Mouse (Mus musculus) kidney, postnatal 0 days (tissue): ENCODE data around the gene Aff3. TPM values are rescaled to one million over a fixed set of nuclear protein-coding genes. Genes with fewer than 3 reads are reported as not detected.

Experiments
- ATAC-seq: fragments of 200-750 bp; cut with Nextera tagmentation; replicated peaks from 2 replicates; pipeline ENCODE4 v1.8.0; 2017; ENCODE audit warnings: low read depth, moderate number of reproducible peaks, moderate TSS enrichment, moderate library complexity; ENCODE audit not compliant: low FRiP score
- DNase-seq: peaks from one replicate; pipeline ENCODE4 v3.0.0-alpha.2; 2016; ENCODE audit warnings: low spot score
- H3K27ac ChIP-seq: fragments of 300-500 bp; sonication (generic); 2 replicates; pipeline ENCODE4 v1.5.1; 2014; ENCODE audit warnings: mild to moderate bottlenecking
- H3K27me3 ChIP-seq: fragments of 300-500 bp; sonication (generic); 2 replicates; pipeline ENCODE4 v1.6.1; 2014; ENCODE audit warnings: low read length, mixed read lengths; ENCODE audit not compliant: insufficient read depth
- H3K36me3 ChIP-seq: fragments of 300-500 bp; sonication (generic); 2 replicates; pipeline ENCODE4 v1.6.1; 2014; ENCODE audit warnings: low read length, mixed read lengths; ENCODE audit not compliant: insufficient read depth
- H3K4me1 ChIP-seq: fragments of 300-500 bp; sonication (generic); replicated peaks from 2 replicates; pipeline ENCODE4 v1.6.1; 2014; ENCODE audit warnings: antibody characterized with exemption, low read length, mixed read lengths; ENCODE audit not compliant: insufficient read depth
- H3K4me2 ChIP-seq: fragments of 300-500 bp; sonication (generic); 2 replicates; pipeline ENCODE4 v1.6.1; 2014; ENCODE audit warnings: mild to moderate bottlenecking, low read length, moderate library complexity, mixed read lengths
- H3K4me3 ChIP-seq: fragments of 300-500 bp; sonication (generic); replicated peaks from 2 replicates; pipeline ENCODE4 v1.5.1; 2014; ENCODE audit warnings: low read depth, low read length
- H3K9ac ChIP-seq: fragments of 300-500 bp; sonication (generic); 2 replicates; pipeline ENCODE4 v1.6.1; 2014; ENCODE audit warnings: low read depth, low read length
- H3K9me3 ChIP-seq: fragments of 300-500 bp; sonication (generic); replicated peaks from 2 replicates; pipeline ENCODE4 v1.6.1; 2016; ENCODE audit warnings: low read length, inconsistent platforms, mixed read lengths
- CTCF ChIP-seq: IDR thresholded peaks from 2 replicates; pipeline ENCODE4 v1.5.1; 2016; ENCODE audit warnings: antibody characterized with exemption, low read depth, mild to moderate bottlenecking, moderate library complexity
- WGBS: fragments of 180-500 bp; shearing (Covaris S2); extraction: QIAGEN DNeasy Blood & Tissue Kit; methylation state at CpG from one replicate; pipeline ENCODE4 v1.1.7; 2014; 5-methylcytosine and 5-hydroxymethylcytosine counted together
- polyA plus RNA-seq: library from polyadenylated mRNA; unstranded; fragments of >200 nt; fragmentation: Nextera tagmentation; extraction: Ambion mirVana; gene quantifications from 2 replicates; pipeline ENCODE4 v1.2.1, GENCODE M21; 2015

The Aff3 gene
- polyA plus RNA-seq, 1 experiment from 2014 or later = 7.9 TPM

GRCm38 (mm10) chr1:38388466-38388865 is 276.3 kb downstream of the Aff3 start:
- H3K36me3 ChIP-seq = no peaks in the 10 kb centered on the region
- TF ChIP-seq CTCF = no peak
- peak; percentile 69 for DNase-seq
- WGBS = 41% methylated on average over 3 of the region's 3 CpGs
- H3K4me1 ChIP-seq = no peaks in the 10 kb centered on the region
- no peak overlapping the region for H3K9ac ChIP-seq
- H3K4me3 ChIP-seq = no peak overlapping the region
- no peaks in the 10 kb centered on the region for H3K27me3 ChIP-seq
- H3K4me2 ChIP-seq = no peak overlapping the region
- no peaks in the 10 kb centered on the region for H3K9me3 ChIP-seq
- no peak for ATAC-seq
- no peak overlapping the region for H3K27ac ChIP-seq

GRCm38 (mm10) chr1:38387438-38387837 is 277.3 kb downstream of the Aff3 start:
- Histone ChIP-seq H3K27ac (no peak overlapping the region), H3K4me3 (no peak overlapping the region), H3K9ac (no peak overlapping the region), H3K9me3 (no peaks in the 10 kb centered on the region), H3K36me3 (no peaks in the 10 kb centered on the region), H3K4me1 (no peaks in the 10 kb centered on the region), H3K4me2 (no peak overlapping the region), H3K27me3 (no peaks in the 10 kb centered on the region)
- no peak for TF ChIP-seq CTCF
- 60% methylated on average over 9 of the region's 9 CpGs for WGBS
- no peak for DNase-seq
- ATAC-seq = no peak

DNA sequence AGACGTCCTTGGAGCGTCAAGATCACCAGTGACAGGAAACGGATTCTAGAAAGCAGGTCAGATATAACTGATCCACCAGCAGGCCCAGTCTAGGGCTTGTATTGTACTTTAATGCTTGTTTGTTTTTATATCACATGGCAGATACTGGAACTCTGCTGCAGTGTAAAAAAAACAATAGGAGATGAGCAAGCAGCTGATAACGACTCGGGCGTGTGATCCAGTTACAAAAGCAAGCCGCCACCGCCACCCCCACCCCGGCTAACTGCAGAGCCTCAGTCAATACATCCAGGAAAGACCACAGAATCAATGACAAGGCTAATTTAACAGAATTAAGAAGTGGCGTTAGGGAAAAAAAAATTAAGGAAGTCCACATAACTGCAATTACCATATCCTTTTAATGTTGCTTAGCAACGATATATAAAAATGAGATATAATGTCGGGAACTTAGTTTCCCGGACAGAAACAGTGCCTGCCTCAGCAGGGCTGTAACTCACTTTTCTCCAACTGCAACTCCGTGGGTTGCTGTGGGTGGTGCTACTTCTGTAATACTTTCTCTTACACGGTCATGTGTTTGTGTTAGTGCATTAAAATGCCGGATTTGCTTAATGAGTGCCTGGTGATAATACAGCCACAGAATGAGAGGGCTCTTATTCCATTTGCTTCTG is 280.2 kb downstream of the Aff3 start:
- Histone ChIP-seq H3K4me3 (no peak overlapping the region), H3K27ac (no peak overlapping the region), H3K36me3 (no peaks in the 10 kb centered on the region), H3K9ac (no peak overlapping the region), H3K4me1 (no peaks in the 10 kb centered on the region), H3K4me2 (no peak overlapping the region), H3K27me3 (no peaks in the 10 kb centered on the region), H3K9me3 (no peaks in the 10 kb centered on the region)
- DNase-seq (peak; percentile 30), ATAC-seq (no peak)
- WGBS = 32% methylated on average over 16 of the region's 16 CpGs
- no peak for TF ChIP-seq CTCF

DNA sequence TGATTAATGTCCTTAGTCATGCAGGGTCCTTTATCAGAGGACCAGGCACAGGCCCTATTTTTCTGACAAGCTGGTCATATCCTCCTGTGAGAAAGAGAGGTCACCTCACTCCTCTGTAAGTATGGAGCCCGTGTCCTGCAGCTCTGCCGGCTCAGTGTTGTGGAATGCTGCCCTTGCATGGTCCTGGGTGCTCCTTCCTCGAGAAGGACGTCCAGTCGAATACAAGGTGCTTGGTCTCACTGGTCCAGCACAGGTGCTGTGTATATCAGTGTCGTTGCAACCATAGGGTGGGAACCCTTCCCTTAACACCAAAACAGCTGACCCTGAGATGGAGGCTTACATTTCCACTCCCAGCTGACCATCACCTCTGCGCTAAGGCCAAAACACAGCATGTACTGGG is 280.7 kb downstream of the Aff3 start:
- Histone ChIP-seq H3K36me3 (no peaks in the 10 kb centered on the region), H3K4me1 (no peaks in the 10 kb centered on the region), H3K9ac (no peak overlapping the region), H3K4me2 (no peak overlapping the region), H3K27ac (no peak overlapping the region), H3K9me3 (no peaks in the 10 kb centered on the region), H3K4me3 (no peak overlapping the region), H3K27me3 (no peaks in the 10 kb centered on the region)
- no peak for DNase-seq
- TF ChIP-seq CTCF = no peak
- WGBS = 82% methylated on average over 7 of the region's 7 CpGs
- no peak for ATAC-seq

- Histone ChIP-seq H3K4me1 (no peaks in the 10 kb centered on the region), H3K27ac (no peak overlapping the region), H3K4me2 (no peak overlapping the region), H3K4me3 (no peak overlapping the region), H3K9ac (no peak overlapping the region), H3K9me3 (no peaks in the 10 kb centered on the region), H3K36me3 (no peaks in the 10 kb centered on the region), H3K27me3 (no peaks in the 10 kb centered on the region)
- ATAC-seq (no peak), DNase-seq (no peak)
- WGBS = 82% methylated on average over 4 of the region's 4 CpGs
- no peak for TF ChIP-seq CTCF
Measured at GRCm38 (mm10) chr1:38382683-38383082, 282.1 kb downstream of the Aff3 start.

GRCm38 (mm10) chr1:38377930-38378329 is 286.8 kb downstream of the Aff3 start:
- no peaks in the 10 kb centered on the region for H3K36me3 ChIP-seq
- no peak overlapping the region for H3K4me3 ChIP-seq
- no peak for TF ChIP-seq CTCF
- H3K27me3 ChIP-seq = no peaks in the 10 kb centered on the region
- no peak overlapping the region for H3K27ac ChIP-seq
- no peak for ATAC-seq
- H3K4me1 ChIP-seq = no peaks in the 10 kb centered on the region
- H3K4me2 ChIP-seq = no peak overlapping the region
- 42% methylated on average over 3 of the region's 3 CpGs for WGBS
- no peak for DNase-seq
- H3K9me3 ChIP-seq = no peaks in the 10 kb centered on the region
- no peak overlapping the region for H3K9ac ChIP-seq

GRCm38 (mm10) chr1:38369166-38369565 is 295.6 kb downstream of the Aff3 start:
- WGBS = 40% methylated on average over 8 of the region's 8 CpGs
- ATAC-seq = no peak
- no peaks in the 10 kb centered on the region for H3K27me3 ChIP-seq
- no peak for TF ChIP-seq CTCF
- DNase-seq = no peak
- no peak overlapping the region for H3K9ac ChIP-seq
- no peaks in the 10 kb centered on the region for H3K9me3 ChIP-seq
- no peak overlapping the region for H3K27ac ChIP-seq
- no peaks in the 10 kb centered on the region for H3K36me3 ChIP-seq
- H3K4me1 ChIP-seq = peaks cover 6% of the 10 kb centered on the region; the same call in 1 of the 2 replicates
- no peak overlapping the region for H3K4me3 ChIP-seq
- H3K4me2 ChIP-seq = no peak overlapping the region
